Mouse (Mus musculus) liver, postnatal 0 days (tissue): ENCODE measurements at regions not wholly inside any gene's neighbourhood (a gene's known extent, or its start where the extent isn't known, plus 50 kb on each side); places are given as distances from the start of the nearest gene placed in this dataset.

Experiments used
- CTCF ChIP-seq: sonication (generic); IDR thresholded peaks from 2 replicates; pipeline ENCODE4 v1.5.1; 2016; ENCODE audit warnings: antibody characterized with exemption, low read depth
- EP300 ChIP-seq: IDR thresholded peaks from 2 replicates; pipeline ENCODE4 v1.6.1; 2016; ENCODE audit warnings: antibody characterized with exemption, low read depth, mild to moderate bottlenecking

- no peak for TF ChIP-seq CTCF
- no peak for TF ChIP-seq EP300
Measured at GRCm38 (mm10) chr3:21726747-21727505, 349.5 kb upstream of the Tbl1xr1 start.
